Mouse (Mus musculus): ENCODE measurements around the gene Dusp5. TPM values are rescaled to one million over a fixed set of nuclear protein-coding genes. Genes with fewer than 3 reads are reported as not detected.
"Not testable (repeated sequence)": the region's sequence is repeated elsewhere in the genome, so short reads cannot be mapped to it uniquely, and the experiment has no call there.

Dusp5 gene
- polyA plus RNA-seq, 1 experiment: 10.4 TPM

GRCm38 (mm10) chr19:53577025-53577800 lies 48.3 kb downstream of the Dusp5 start:
- H3K4me1 ChIP-seq (ENCODE audit: control insufficient read depth, insufficient read depth, low read length): peaks cover 3% of the 10 kb centered on the region
- no peak for DNase-seq
- WGBS: 51% methylated on average over 11 of the region's 11 CpGs
- H3K4me3 ChIP-seq (replicated peaks; ENCODE audit: extremely low read depth, low read depth, low read length): no peak overlapping the region
- TF ChIP-seq CTCF (IDR thresholded peaks at IDR 0.05; ENCODE audit: insufficient read depth, low read length) (no peak), POLR2A (IDR thresholded peaks at IDR 0.05; ENCODE audit: borderline replicate concordance, extremely low read depth, low read depth, low read length) (no peak)

GRCm38 (mm10) chr19:53578597-53579252 lies 49.8 kb downstream of the Dusp5 start:
- Histone ChIP-seq H3K4me3 (replicated peaks; ENCODE audit: extremely low read depth, low read depth, low read length) (no peak overlapping the region), H3K4me1 (ENCODE audit: control insufficient read depth, insufficient read depth, low read length) (peaks cover 3% of the 10 kb centered on the region)
- 11% methylated on average over 8 of the region's 8 CpGs for WGBS
- DNase-seq: peak; percentile 46
- TF ChIP-seq CTCF (IDR thresholded peaks at IDR 0.05; ENCODE audit: insufficient read depth, low read length) (peak; percentile 40; the same call in 1 of the 2 replicates), POLR2A (IDR thresholded peaks at IDR 0.05; ENCODE audit: borderline replicate concordance, extremely low read depth, low read depth, low read length) (no peak)

- 87% methylated on average over 8 of the region's 8 CpGs for WGBS
These were observed 51.4 kb downstream of the Dusp5 start for GRCm38 (mm10) chr19:53580271-53580670.

GRCm38 (mm10) chr19:53587686-53588085 lies 58.8 kb downstream of the Dusp5 start:
- DNase-seq; H3K4me3 ChIP-seq (replicated peaks; ENCODE audit: extremely low read depth, low read depth, low read length); H3K4me1 ChIP-seq (ENCODE audit: control insufficient read depth, insufficient read depth, low read length): not testable (repeated sequence)
- WGBS: 88% methylated on average over 3 of the region's 3 CpGs

More at GRCm38 (mm10) chr19:53580271-53580670, 51.4 kb downstream of the Dusp5 start:
- H3K4me1 ChIP-seq (ENCODE audit: control insufficient read depth, insufficient read depth, low read length); DNase-seq; H3K4me3 ChIP-seq (replicated peaks; ENCODE audit: extremely low read depth, low read depth, low read length): not testable (repeated sequence)

- 94% methylated on average over 7 of the region's 7 CpGs for WGBS
- H3K4me1 ChIP-seq (ENCODE audit: control insufficient read depth, insufficient read depth, low read length); H3K4me3 ChIP-seq (replicated peaks; ENCODE audit: extremely low read depth, low read depth, low read length); DNase-seq: not testable (repeated sequence)
These were observed 60.1 kb downstream of the Dusp5 start, which contains the start of gene Nutf2-ps1 for GRCm38 (mm10) chr19:53588968-53589367. TSS of gene Nutf2-ps1 (minus strand) at chr19:53589068.

Other genes starting within 250 kb of the Dusp5 start
- gene Mxi1, start 218.6 kb upstream of the Dusp5 start, polyA plus RNA-seq (2012; rRNA removed): 17.0 and 21.5 TPM in 2 replicates
- not detected in 2 replicates for gene Gm10197, start 157.3 kb upstream of the Dusp5 start, polyA plus RNA-seq (2012; rRNA removed)
- gene Smndc1, start 138.5 kb upstream of the Dusp5 start, polyA plus RNA-seq (2012; rRNA removed): 3.9 and 6.2 TPM in 2 replicates
- gene Nutf2-ps1, start 60.0 kb downstream of the Dusp5 start, polyA plus RNA-seq (2012; rRNA removed): 74.5 and 92.3 TPM in 2 replicates
- 3.4 and 5.3 TPM in 2 replicates for gene Smc3, start 71.3 kb downstream of the Dusp5 start, polyA plus RNA-seq (2012; rRNA removed)
- gene Rbm20, start 148.2 kb downstream of the Dusp5 start, polyA plus RNA-seq (2012; rRNA removed): 2.5 and 3.8 TPM in 2 replicates